Mouse (Mus musculus) thymus, postnatal 10 days (tissue): ENCODE results near the gene Rere.

Experiments used
- DNase-seq, 2 experiments: peaks; one replicate each; pipeline ENCODE4 v3.0.0; 2021; ENCODE audit warnings: low spot score in 2 of 2

Rere gene

DNA sequence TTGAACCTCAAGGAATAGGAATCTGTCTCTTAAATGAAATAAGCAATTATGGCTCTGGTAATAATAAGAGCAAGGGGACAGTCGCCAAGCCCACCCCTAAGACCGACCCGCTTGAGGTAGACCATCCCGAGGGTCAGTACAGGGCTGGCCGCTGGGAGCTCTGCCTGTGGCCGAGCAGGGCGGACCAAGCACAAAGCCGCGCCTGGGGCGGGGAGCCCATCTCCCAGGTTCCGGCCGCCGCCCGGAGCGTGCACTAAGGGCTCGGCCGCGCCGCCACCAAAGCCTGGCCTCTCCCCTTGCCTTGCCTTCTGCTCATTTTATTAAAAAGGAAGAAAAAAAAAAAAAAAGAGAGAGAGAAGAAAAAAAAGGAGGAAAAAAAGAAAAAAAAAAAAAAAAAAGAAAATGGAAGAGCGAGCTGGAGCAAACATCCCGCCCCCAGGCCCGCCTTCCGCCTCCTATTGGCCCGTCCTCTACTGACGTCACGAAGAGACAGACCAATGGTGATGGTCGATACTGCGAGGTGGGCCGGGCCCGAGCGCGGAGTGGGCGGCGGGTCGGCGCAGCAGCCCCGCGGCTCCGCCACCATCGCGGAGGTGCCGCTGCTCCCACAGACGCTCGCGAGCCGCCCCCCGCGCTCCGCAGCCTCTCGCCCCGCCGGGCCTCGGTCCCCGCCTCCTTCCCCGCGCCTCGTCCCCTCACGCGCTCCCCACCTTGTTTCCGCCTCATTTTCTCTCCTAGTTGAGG is at the start of gene Rere:
Rere (plus strand) TSS at position 629 of the 744 bp plus-strand sequence.
- DNase-seq = peak; percentile 96 to 98

DNA sequence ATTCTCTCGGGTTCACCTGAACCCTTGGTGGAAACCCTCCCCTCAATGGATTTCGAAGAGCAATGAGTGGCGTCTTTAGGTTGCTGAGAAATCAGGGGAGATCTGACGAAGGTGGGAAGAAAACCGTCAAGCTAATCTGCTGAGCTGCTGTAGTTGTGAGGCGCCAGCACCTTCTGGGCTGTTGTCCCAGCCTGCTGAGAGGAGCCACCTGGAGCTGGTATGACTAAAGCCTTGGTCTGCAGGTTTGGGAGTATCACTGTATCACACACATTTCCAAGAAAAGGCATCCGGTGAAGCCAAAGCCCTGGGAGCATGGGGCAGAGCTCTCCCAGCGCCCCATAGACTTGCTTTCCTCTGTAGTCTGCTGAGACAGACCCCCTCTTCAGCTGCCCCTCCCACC is 49.6 kb upstream of the Rere start:
- DNase-seq = no peak

- no peak for DNase-seq
These were observed 46.7 kb upstream of the Rere start for GRCm38 (mm10) chr4:150234599-150235327.

DNA sequence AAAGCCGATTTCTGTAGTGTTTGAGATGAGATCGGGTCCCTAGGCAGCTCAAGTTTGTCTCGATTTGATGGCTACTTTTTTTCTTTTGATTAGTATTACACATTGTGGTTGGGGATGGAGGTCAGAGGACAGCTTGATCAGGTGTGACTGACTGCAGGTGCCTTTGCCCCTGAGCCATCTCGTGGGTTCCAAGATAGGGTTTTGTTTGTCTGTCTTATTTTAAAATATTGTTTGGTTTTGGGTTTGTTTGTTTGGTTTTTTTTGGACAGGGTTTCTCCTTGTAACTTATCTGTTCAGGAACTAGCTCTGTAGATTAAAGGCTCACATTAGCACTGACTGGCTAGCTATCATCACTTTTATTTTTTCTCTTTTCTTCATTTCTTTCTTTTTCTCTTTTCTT is 45.9 kb upstream of the Rere start:
- DNase-seq = no peak

GRCm38 (mm10) chr4:150236031-150236430 is 45.4 kb upstream of the Rere start:
- no peak for DNase-seq

GRCm38 (mm10) chr4:150236521-150237481 is 44.6 kb upstream of the Rere start, which contains the start of gene Eno1:
Gene Eno1, plus strand, starts transcription at chr4:150236721.
- peak; percentile 93 to 97 for DNase-seq

DNA sequence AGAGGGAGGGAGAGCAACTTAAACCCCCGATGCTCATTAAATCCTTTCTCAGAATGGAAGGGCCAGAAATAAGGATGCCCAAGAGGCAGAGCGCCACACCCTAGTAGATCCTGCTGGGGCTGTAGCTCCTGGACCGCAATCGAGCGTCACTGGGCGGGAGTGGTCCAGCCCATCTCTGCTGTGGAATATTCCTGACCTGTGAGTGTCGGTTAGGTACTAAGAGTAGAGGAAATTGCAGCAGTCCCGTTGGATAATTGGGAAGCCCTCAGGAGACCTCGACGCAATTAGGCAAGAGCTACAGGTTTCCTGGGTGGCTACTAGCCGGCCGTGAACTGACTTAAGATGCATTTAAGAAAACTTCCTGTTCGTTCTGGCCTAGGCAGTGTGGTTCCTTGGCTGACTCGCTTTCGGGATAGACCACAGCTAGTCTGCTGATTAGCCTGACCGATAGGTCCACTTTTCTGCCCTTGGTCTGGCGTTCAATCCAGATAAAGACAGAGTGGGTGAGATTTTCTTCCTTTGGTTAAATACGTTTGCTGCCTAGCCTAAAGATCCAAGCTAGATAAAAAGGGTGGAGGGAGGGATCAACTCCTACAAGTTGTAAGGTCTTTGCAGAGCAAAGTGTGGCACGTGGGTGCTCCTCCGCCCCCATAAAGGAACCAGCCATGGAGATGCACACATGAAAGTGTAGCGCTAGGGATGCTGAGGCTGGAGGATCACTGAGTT is 43.6 kb upstream of the Rere start:
- DNase-seq = peak in 1 of 2 experiments; percentile 17

- DNase-seq = no peak
These were observed 42.9 kb upstream of the Rere start for GRCm38 (mm10) chr4:150238433-150239086.

- DNase-seq = no peak
These were observed 42.4 kb upstream of the Rere start for GRCm38 (mm10) chr4:150239087-150239480.

GRCm38 (mm10) chr4:150239503-150239902 is 41.9 kb upstream of the Rere start:
- DNase-seq = peak in 1 of 2 experiments; percentile 31

DNA sequence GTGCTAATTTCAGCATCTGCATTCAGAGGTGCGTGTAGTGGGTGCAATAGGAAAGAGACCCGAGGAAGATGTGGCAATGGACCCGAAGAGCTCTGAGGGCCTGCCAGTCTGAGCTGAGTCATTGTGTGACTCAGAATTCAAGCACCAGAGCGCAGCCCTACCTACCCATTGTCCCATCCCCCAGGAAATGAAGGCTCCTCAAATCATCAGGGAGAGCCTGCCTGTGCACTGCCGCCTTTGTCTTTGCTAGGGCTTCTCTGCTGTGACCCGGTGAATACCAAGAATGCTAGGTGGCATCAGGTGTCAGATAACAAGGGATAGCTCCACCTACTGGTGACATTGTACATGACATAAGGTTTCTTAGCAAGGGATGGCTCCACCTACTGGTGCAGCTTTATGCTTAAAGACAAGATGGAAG is 41.5 kb upstream of the Rere start:
- DNase-seq = peak; percentile 75 to 93

DNA sequence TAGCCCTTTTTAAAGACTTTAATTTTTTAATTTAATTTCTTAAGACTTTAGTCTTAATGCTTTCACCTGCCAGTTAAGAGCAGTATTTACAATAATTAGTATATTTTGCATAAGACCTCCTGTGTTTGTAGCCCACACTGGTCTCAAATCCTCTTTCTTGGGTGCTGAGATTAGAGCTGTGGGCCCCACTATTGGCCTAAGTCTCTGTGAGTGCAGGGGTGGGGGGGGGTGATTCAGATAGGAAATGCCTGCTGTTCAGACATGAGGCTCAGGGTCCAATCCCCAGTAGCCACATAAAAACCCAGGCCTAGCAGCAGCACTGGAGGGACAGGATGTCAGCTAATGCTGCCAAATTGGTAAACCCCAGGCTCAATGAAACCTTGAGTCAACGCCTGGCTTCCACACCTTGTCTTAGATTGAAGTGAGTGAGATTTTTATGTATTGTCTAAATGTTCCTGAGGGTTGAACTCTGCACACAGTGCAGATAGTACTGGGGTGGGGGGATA is 41.0 kb upstream of the Rere start:
- DNase-seq = no peak

DNA sequence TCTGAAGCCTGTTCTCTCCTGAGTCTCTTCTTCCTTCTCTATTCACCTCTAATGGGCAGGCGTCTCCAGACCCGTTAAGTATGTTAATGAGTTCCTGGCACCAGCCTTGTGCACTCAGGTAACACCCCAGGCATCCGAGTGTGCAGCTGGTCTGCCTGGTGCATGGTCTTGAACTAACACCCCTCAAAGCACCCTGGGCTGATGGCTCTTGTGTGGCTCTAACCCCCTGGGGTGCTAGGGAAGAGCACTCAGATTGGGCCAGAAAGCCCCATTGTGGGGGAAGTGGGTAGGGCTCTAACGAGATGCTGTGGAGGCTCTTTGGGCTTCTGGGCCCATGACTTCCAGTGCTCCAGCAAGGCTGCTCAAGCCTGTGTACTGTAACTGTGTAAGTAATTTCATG is 39.7 kb upstream of the Rere start:
- DNase-seq = no peak

DNA sequence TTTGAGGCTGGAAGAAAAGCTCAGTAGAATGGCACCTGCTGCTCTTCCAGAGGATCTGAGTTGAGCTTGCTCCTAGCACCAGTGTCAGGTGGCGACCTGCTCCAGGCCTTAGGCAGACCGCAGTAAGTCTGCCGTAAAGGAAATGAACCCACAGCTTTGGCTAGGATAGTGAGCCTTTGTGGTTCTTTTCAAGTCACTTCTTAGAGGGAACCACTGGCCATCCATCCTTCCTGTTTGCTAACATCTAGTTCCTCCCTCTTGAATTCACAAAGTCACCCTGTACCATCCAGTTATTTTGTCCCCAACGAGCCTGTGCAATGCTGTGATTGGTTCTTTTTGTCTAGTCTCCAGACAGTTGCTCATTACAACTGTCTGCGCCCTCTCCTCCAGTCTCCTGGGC is 38.7 kb upstream of the Rere start:
- no peak for DNase-seq

GRCm38 (mm10) chr4:150245876-150246275 is 35.6 kb upstream of the Rere start:
- DNase-seq = no peak

- DNase-seq = peak in 1 of 2 experiments; percentile 63
These were observed 33.4 kb upstream of the Rere start for GRCm38 (mm10) chr4:150248009-150248408.

DNA sequence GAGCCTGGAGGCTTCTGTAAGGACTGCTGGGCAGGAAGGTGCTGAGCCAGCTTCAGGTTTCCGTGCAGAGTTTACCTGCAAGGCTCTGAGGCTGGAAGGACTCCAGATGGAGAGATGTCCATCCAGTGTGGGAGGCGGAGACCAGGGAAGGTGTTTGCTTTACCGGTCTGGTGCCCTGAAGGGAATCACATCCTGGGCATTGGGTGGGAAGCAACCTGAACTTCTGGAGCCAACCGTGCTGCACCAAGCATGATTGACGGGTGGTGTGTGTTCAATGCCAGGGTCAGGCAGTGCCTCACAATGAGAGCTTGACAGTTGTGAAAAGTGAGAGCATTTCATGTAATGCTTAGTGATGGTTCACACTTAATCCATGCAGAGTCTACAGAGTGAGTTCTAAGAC is 32.5 kb upstream of the Rere start:
- DNase-seq = no peak

- no peak for DNase-seq
These were observed 31.6 kb upstream of the Rere start for GRCm38 (mm10) chr4:150249731-150250270.

GRCm38 (mm10) chr4:150250549-150251422 is 30.7 kb upstream of the Rere start:
- no peak for DNase-seq
